Mouse (Mus musculus): ENCODE results near the gene Tyw3. TPM values are rescaled to one million over a fixed set of nuclear protein-coding genes. Genes with fewer than 3 reads are reported as not detected.
"Not testable (repeated sequence)": the region's sequence is repeated elsewhere in the genome, so short reads cannot be mapped to it uniquely, and the experiment has no call there.

Tyw3 gene
- 10 to 100 TPM in 3 of 26 experiments, 1 to 10 TPM in 21, under 1 TPM in 2; 0.85 to 13.6 (median 5.7) TPM for total RNA-seq (2018; cell fraction: chromatin; rRNA removed)
- total RNA-seq (2018; cell fraction: cytosol; rRNA removed), result 1 to 10 TPM in 23 of 26 experiments, under 1 TPM in 3; 0.37 to 4.4 (median 2.1) TPM
- total RNA-seq (2018; cell fraction: nucleus; rRNA removed), result 10 to 100 TPM in 1 of 26 experiments, 1 to 10 TPM in 24, under 1 TPM in 1; 0.82 to 12.8 (median 3.1) TPM
- polyA plus RNA-seq (2018), result 2.3 to 3.1 TPM (median 2.5 TPM) in 3 replicates

DNA sequence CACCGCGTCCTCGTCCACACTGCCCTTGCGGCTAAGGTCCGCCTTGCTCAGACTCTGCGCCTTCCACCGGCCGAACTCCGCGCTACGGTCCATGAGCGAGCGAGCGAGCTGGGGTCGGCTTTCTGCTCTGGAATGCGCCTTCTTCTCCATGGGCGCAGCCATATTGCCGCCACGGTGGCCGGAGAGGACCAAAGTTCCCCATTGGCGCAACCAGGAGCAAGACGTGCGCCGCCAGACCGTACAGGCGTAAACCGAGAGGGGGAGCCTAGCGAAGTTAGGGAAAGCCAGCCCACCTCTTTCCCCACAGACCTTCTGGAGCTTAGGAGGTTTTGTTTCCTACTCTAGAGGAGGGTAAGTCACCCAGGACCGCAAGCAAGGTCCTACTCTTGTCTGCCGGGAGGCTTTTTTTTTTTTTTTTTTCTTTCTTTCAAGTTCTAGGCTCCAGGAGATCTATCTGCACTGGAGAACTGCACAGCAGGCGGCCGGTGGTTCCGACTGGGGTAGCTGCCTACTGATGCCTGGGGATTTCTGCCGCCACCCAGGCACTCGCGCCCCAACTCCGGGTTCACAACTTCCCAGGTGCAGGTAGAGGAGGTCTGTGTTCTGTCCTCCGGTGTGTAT, at the start of gene Tyw3:
TSS of gene Tyw3 (minus strand) at position 171 of the 621 bp plus-strand sequence.
- WGBS (ENCODE audit: missing documents), result under 1% methylated on average over 38 of the region's 38 CpGs
- H3K79me2 ChIP-seq (ENCODE audit: inconsistent target), result no peaks in the 10 kb centered on the region
- H3K36me3 ChIP-seq (ENCODE audit: inconsistent target), result no peaks in the 10 kb centered on the region
- H3K4me3 ChIP-seq (ENCODE audit: inconsistent target), result peak within 1 kb of the TSS; percentile 80
- peak within 1 kb of the TSS; percentile 54 for H3K27ac ChIP-seq

- H3K36me3 ChIP-seq (ENCODE audit: inconsistent target), result no peaks in the 10 kb centered on the region
- no peaks in the 10 kb centered on the region for H3K79me2 ChIP-seq (ENCODE audit: inconsistent target)
- 97% methylated on average over 5 of the region's 5 CpGs for WGBS (ENCODE audit: missing documents)
These were observed 36.2 kb upstream of the Tyw3 start for GRCm38 (mm10) chr3:154633091-154633490.

GRCm38 (mm10) chr3:154631281-154631680, 34.4 kb upstream of the Tyw3 start:
- not testable (repeated sequence) for H3K36me3 ChIP-seq (ENCODE audit: inconsistent target); H3K27ac ChIP-seq; H3K79me2 ChIP-seq (ENCODE audit: inconsistent target); H3K4me3 ChIP-seq (ENCODE audit: inconsistent target)
- 87% methylated on average over 2 of the region's 2 CpGs for WGBS (ENCODE audit: missing documents)

More at GRCm38 (mm10) chr3:154633091-154633490, 36.2 kb upstream of the Tyw3 start:
- H3K27ac ChIP-seq, result no peak overlapping the region
- no peak overlapping the region for H3K4me3 ChIP-seq (ENCODE audit: inconsistent target)

DNA sequence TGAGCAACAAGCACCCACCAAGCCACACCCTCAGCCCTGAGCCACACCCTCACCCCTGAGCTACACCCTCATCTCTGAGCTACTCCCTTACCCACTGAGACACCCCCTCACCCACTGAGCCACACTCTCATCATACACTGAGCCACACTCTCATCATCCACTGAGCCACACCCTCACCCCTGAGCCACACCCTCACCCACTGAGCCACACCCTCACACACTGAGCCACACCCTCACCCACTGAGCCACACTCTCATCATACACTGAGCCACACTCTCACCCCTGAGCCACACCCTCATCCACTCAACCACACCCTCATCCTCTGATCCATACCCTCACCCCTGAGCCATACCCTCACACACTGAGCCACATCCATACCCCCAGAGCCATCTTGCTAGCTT, 31.4 kb upstream of the Tyw3 start:
- Histone ChIP-seq H3K36me3 (ENCODE audit: inconsistent target) (no peaks in the 10 kb centered on the region), H3K27ac (no peak overlapping the region), H3K4me3 (ENCODE audit: inconsistent target) (no peak overlapping the region)

DNA sequence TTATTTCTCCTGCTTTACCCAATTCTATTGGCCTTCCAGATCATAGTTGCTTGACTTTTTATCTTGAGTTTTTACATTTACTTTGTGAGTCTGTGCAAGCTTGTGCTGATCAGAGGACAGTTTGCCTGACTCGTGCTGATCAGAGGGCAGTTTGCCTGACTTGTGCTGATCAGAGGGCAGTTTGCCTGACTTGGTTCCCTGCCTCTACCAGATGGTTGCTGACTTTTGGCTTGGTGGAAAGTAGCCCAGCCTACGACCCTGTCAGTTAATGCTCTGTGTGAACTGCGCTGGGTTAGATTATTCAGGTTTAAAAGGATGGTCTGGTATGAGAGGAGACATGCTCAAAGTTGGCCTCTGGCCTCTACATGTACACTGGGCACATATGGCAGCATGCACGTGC, 19.2 kb upstream of the Tyw3 start:
- Histone ChIP-seq H3K36me3 (ENCODE audit: inconsistent target) (no peaks in the 10 kb centered on the region), H3K4me3 (ENCODE audit: inconsistent target) (no peak overlapping the region), H3K79me2 (ENCODE audit: inconsistent target) (no peaks in the 10 kb centered on the region), H3K27ac (no peak overlapping the region)
- 92% methylated on average over 4 of the region's 4 CpGs for WGBS (ENCODE audit: missing documents)

More for the DNA sequence above, 31.4 kb upstream of the Tyw3 start:
- H3K79me2 ChIP-seq (ENCODE audit: inconsistent target), result no peaks in the 10 kb centered on the region

- no peaks in the 10 kb centered on the region for H3K36me3 ChIP-seq (ENCODE audit: inconsistent target)
- H3K27ac ChIP-seq, result no peak overlapping the region
- WGBS (ENCODE audit: missing documents), result 95% methylated on average over 7 of the region's 7 CpGs
- no peaks in the 10 kb centered on the region for H3K79me2 ChIP-seq (ENCODE audit: inconsistent target)
- H3K4me3 ChIP-seq (ENCODE audit: inconsistent target), result no peak overlapping the region
These were observed 18.4 kb upstream of the Tyw3 start for GRCm38 (mm10) chr3:154615304-154615703.

- Histone ChIP-seq H3K27ac (no peak overlapping the region), H3K36me3 (ENCODE audit: inconsistent target) (no peaks in the 10 kb centered on the region), H3K79me2 (ENCODE audit: inconsistent target) (no peaks in the 10 kb centered on the region), H3K4me3 (ENCODE audit: inconsistent target) (no peak overlapping the region)
- WGBS (ENCODE audit: missing documents), result 97% methylated on average over 8 of the region's 8 CpGs
These were observed 17.9 kb upstream of the Tyw3 start for GRCm38 (mm10) chr3:154614771-154615170.

- WGBS (ENCODE audit: missing documents), result 85% methylated on average over 3 of the region's 3 CpGs
These were observed 15.0 kb upstream of the Tyw3 start for GRCm38 (mm10) chr3:154611888-154612287.

DNA sequence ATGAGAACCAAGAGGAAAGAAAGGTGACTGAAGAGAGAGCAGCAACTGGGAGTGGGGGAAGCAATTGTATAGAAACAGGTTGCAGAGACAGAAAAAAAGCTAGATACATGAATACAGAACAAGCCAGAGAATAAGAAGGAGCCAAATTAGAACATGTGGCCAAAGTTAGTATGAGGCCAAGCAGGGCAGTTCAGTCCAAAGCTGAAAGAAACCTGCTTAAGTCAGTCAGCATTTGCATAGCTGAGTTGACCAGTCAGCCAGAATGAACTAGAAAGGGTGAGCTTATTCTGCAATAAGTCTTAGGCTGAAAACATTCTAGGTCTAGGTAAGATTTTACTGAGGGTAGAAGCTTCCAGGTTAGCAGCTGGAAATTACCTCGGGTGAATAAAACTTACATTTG, 11.0 kb upstream of the Tyw3 start:
- WGBS (ENCODE audit: missing documents), result 80% methylated on average over 1 of the region's 1 CpGs

More at GRCm38 (mm10) chr3:154611888-154612287, 15.0 kb upstream of the Tyw3 start:
- H3K27ac ChIP-seq, result no peak overlapping the region
- H3K4me3 ChIP-seq (ENCODE audit: inconsistent target), result no peak overlapping the region
- no peaks in the 10 kb centered on the region for H3K36me3 ChIP-seq (ENCODE audit: inconsistent target)
- H3K79me2 ChIP-seq (ENCODE audit: inconsistent target), result no peaks in the 10 kb centered on the region

GRCm38 (mm10) chr3:154604871-154605270, 8.0 kb upstream of the Tyw3 start:
- WGBS (ENCODE audit: missing documents), result 92% methylated on average over 5 of the region's 5 CpGs
- Histone ChIP-seq H3K4me3 (ENCODE audit: inconsistent target) (no peak overlapping the region), H3K27ac (no peak overlapping the region), H3K36me3 (ENCODE audit: inconsistent target) (no peaks in the 10 kb centered on the region), H3K79me2 (ENCODE audit: inconsistent target) (no peaks in the 10 kb centered on the region)

More for the DNA sequence above, 11.0 kb upstream of the Tyw3 start:
- Histone ChIP-seq H3K36me3 (ENCODE audit: inconsistent target) (no peaks in the 10 kb centered on the region), H3K27ac (no peak overlapping the region), H3K4me3 (ENCODE audit: inconsistent target) (no peak overlapping the region), H3K79me2 (ENCODE audit: inconsistent target) (no peaks in the 10 kb centered on the region)

DNA sequence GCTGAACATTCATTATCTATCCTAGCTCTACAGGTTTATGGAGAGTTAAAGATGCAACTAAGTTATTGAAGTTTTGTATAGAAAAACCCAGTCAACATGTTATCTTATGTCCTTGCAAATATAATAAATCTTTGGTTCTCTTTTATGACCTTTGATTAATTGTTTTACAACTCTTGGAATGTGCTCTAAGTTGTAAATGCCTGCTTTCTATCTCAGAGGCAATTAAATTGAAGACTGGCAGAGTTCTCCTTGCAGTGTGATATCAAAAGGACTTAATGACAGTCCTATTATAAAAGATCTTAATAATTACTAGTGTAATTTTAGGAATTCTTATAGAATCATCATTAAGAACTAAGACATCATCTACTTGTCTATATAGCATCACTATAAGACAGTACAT, 5.2 kb upstream of the Tyw3 start:
- H3K36me3 ChIP-seq (ENCODE audit: inconsistent target), result no peaks in the 10 kb centered on the region
- no peaks in the 10 kb centered on the region for H3K79me2 ChIP-seq (ENCODE audit: inconsistent target)
- H3K4me3 ChIP-seq (ENCODE audit: inconsistent target), result no peak overlapping the region
- no peak overlapping the region for H3K27ac ChIP-seq

GRCm38 (mm10) chr3:154597561-154597960, 657 bp upstream of the Tyw3 start:
- WGBS (ENCODE audit: missing documents), result 63% methylated on average over 7 of the region's 7 CpGs
- H3K27ac ChIP-seq, result peak overlapping the region; percentile 54; the same call in 1 of the 2 replicates
- peak overlapping the region; percentile 80 for H3K4me3 ChIP-seq (ENCODE audit: inconsistent target)
- H3K36me3 ChIP-seq (ENCODE audit: inconsistent target), result no peaks in the 10 kb centered on the region
- H3K79me2 ChIP-seq (ENCODE audit: inconsistent target), result no peaks in the 10 kb centered on the region

- Histone ChIP-seq H3K4me3 (ENCODE audit: inconsistent target) (peak within 1 kb of the TSS; percentile 80), H3K27ac (peak within 1 kb of the TSS; percentile 54), H3K79me2 (ENCODE audit: inconsistent target) (no peaks in the 10 kb centered on the region), H3K36me3 (ENCODE audit: inconsistent target) (no peaks in the 10 kb centered on the region)
- 0% methylated on average over 25 of the region's 25 CpGs for WGBS (ENCODE audit: missing documents)
These were observed 393 bp downstream of the Tyw3 start, which contains the start of gene Cryz for GRCm38 (mm10) chr3:154596488-154596933. TSS of gene Cryz (plus strand) at chr3:154596711.

GRCm38 (mm10) chr3:154594156-154594555, 2.7 kb downstream of the Tyw3 start:
- Histone ChIP-seq H3K4me3 (ENCODE audit: inconsistent target) (no peak overlapping the region), H3K27ac (no peak overlapping the region), H3K36me3 (ENCODE audit: inconsistent target) (no peaks in the 10 kb centered on the region), H3K79me2 (ENCODE audit: inconsistent target) (no peaks in the 10 kb centered on the region)
- WGBS (ENCODE audit: missing documents), result 96% methylated on average over 6 of the region's 6 CpGs

GRCm38 (mm10) chr3:154593596-154593995, 3.3 kb downstream of the Tyw3 start:
- WGBS (ENCODE audit: missing documents), result 96% methylated on average over 6 of the region's 6 CpGs
- Histone ChIP-seq H3K79me2 (ENCODE audit: inconsistent target) (no peaks in the 10 kb centered on the region), H3K36me3 (ENCODE audit: inconsistent target) (no peaks in the 10 kb centered on the region)

More at GRCm38 (mm10) chr3:154593596-154593995, 3.3 kb downstream of the Tyw3 start:
- H3K4me3 ChIP-seq (ENCODE audit: inconsistent target), result no peak overlapping the region
- H3K27ac ChIP-seq, result no peak overlapping the region

Data from macrophage (primary cell).